In genomic region chr5:130221760-130222145, GRCm38 (mm10) we compare ENCODE assay signal across 8 mouse cellular contexts. TPM values are rescaled to one million over a fixed set of nuclear protein-coding genes. Genes with fewer than 3 reads are reported as not detected.
DNase-seq lines count a peak whose midpoint lies in the region; ATAC-seq and TF ChIP-seq lines count a peak whose summit lies in the region.

No protein-coding gene starts in this region.

- peaks cover 6% of the 10 kb centered on the region; the same call in 1 of the 2 replicates for H3K9me3 ChIP-seq in heart, embryonic 12.5 days (replicated peaks)
- H3K9me3 ChIP-seq in ES-Bruce4 (replicated peaks; ENCODE audit: control insufficient read depth, insufficient read depth, low read length, poor library complexity, severe bottlenecking) = no peaks in the 10 kb centered on the region
- no peaks in the 10 kb centered on the region for H3K9me3 ChIP-seq in forebrain, embryonic 12.5 days
- H3K9me3 ChIP-seq in liver, embryonic 13.5 days (replicated peaks) = peaks cover 3% of the 10 kb centered on the region; the same call in 1 of the 2 replicates
- no peaks in the 10 kb centered on the region for H3K9me3 ChIP-seq in stomach, postnatal 0 days (ENCODE audit: control insufficient read depth, low read length)

- TF ChIP-seq CTCF in ES-Bruce4 (IDR thresholded peaks at IDR 0.05; ENCODE audit: low read depth, low read length) = no peak
- TF ChIP-seq CTCF in stomach, postnatal 0 days (IDR thresholded peaks at IDR 0.05; ENCODE audit: low read depth) = no peak

- intact Hi-C loops in heart, postnatal 14 days (cut with DNase I) = loop anchor here (5.0 kb wide), 2 partner anchors 49 to 194 kb away; partner anchors contain the start of genes Asl, Crcp and Rabgef1

- WGBS in heart, embryonic 12.5 days = 1% methylated on average over 10 of the region's 10 CpGs
- WGBS in forebrain, embryonic 12.5 days = under 1% methylated on average over 10 of the region's 10 CpGs
- WGBS in liver, embryonic 13.5 days (ENCODE audit: insufficient replicate concordance) = 3% methylated on average over 10 of the region's 10 CpGs
- whole genome bisulfite sequencing in stomach, postnatal 0 days = under 1% methylated on average over 10 of the region's 10 CpGs

- peak overlapping the region; percentile 98 for H3K9ac ChIP-seq in heart, embryonic 12.5 days
- H3K9ac ChIP-seq in ES-Bruce4 (ENCODE audit: low read depth, poor library complexity, severe bottlenecking) = peak overlapping the region; percentile 97
- H3K9ac ChIP-seq in forebrain, embryonic 12.5 days = peak overlapping the region; percentile 99
- peak overlapping the region; percentile 100 for H3K9ac ChIP-seq in liver, embryonic 13.5 days
- H3K9ac ChIP-seq in stomach, postnatal 0 days (ENCODE audit: low read length) = peak overlapping the region; percentile 97

- DNase-seq in heart, postnatal 14 days = no peak
- no peak for DNase-seq in liver, embryonic 13.5 days
- no peak for DNase-seq in stomach, postnatal 0 days (ENCODE audit: low spot score)
- DNase-seq in cerebellum, postnatal 10 days = no peak
- no peak for DNase-seq in retina, postnatal 1 day

- peaks cover 4% of the 10 kb centered on the region; the same call in 1 of the 2 replicates for H3K36me3 ChIP-seq in heart, embryonic 12.5 days
- H3K36me3 ChIP-seq in ES-Bruce4 (ENCODE audit: control insufficient read depth, insufficient read depth, low read length, poor library complexity, severe bottlenecking) = 0 out of 2 replicates have a peak, but pooled peaks cover 4% of the 10 kb centered on the region
- H3K36me3 ChIP-seq in forebrain, embryonic 12.5 days (replicated peaks) = 0 out of 2 replicates have a peak, but pooled peaks cover 3% of the 10 kb centered on the region
- H3K36me3 ChIP-seq in liver, embryonic 13.5 days = peaks cover 25% of the 10 kb centered on the region
- no peaks in the 10 kb centered on the region for H3K36me3 ChIP-seq in stomach, postnatal 0 days (ENCODE audit: control insufficient read depth, insufficient read depth, low read length)

- peaks cover 22% of the 10 kb centered on the region for H3K4me1 ChIP-seq in heart, embryonic 12.5 days (replicated peaks)
- H3K4me1 ChIP-seq in ES-Bruce4 (ENCODE audit: control insufficient read depth, insufficient read depth, low read length) = peaks cover 6% of the 10 kb centered on the region
- peaks cover 23% of the 10 kb centered on the region for H3K4me1 ChIP-seq in forebrain, embryonic 12.5 days
- H3K4me1 ChIP-seq in liver, embryonic 13.5 days (replicated peaks) = peaks cover 40% of the 10 kb centered on the region
- H3K4me1 ChIP-seq in stomach, postnatal 0 days (replicated peaks; ENCODE audit: control insufficient read depth, insufficient read depth) = peaks cover 4% of the 10 kb centered on the region; the same call in 1 of the 2 replicates

- ATAC-seq in heart, embryonic 12.5 days (ENCODE audit: insufficient number of reproducible peaks, low FRiP score) = peak; percentile 43
- ATAC-seq in forebrain, embryonic 12.5 days (ENCODE audit: low FRiP score) = peak; percentile 36
- peak; percentile 47 for ATAC-seq in liver, embryonic 13.5 days (ENCODE audit: low read depth)
- peak; percentile 40; the same call in 1 of the 2 replicates for ATAC-seq in stomach, postnatal 0 days (ENCODE audit: low FRiP score, low TSS enrichment)

- peak overlapping the region; percentile 96 for H3K4me3 ChIP-seq in heart, embryonic 12.5 days
- H3K4me3 ChIP-seq in ES-Bruce4 (ENCODE audit: low read depth, low read length) = peak overlapping the region; percentile 98
- peak overlapping the region; percentile 99 for H3K4me3 ChIP-seq in forebrain, embryonic 12.5 days (replicated peaks)
- H3K4me3 ChIP-seq in liver, embryonic 13.5 days (replicated peaks) = peak overlapping the region; percentile 100
- peak overlapping the region; percentile 100 for H3K4me3 ChIP-seq in stomach, postnatal 0 days (ENCODE audit: low read depth, low read length)

- no peak for TF ChIP-seq EP300 in ES-Bruce4 (IDR thresholded peaks at IDR 0.05; ENCODE audit: insufficient read depth, low read depth, low read length)
- no peak for TF ChIP-seq EP300 in stomach, postnatal 0 days (optimal IDR thresholded peaks at IDR 0.05)

- TF ChIP-seq POLR2A in ES-Bruce4 (IDR thresholded peaks at IDR 0.05; ENCODE audit: insufficient read depth, low read length) = no peak

- peak overlapping the region; percentile 78 for H3K4me2 ChIP-seq in heart, embryonic 12.5 days
- peak overlapping the region; percentile 61 for H3K4me2 ChIP-seq in forebrain, embryonic 12.5 days
- H3K4me2 ChIP-seq in liver, embryonic 13.5 days = peak overlapping the region; percentile 86
- peak overlapping the region; percentile 62 for H3K4me2 ChIP-seq in stomach, postnatal 0 days (replicated peaks; ENCODE audit: low read depth)

- no peaks in the 10 kb centered on the region for H3K27me3 ChIP-seq in heart, embryonic 12.5 days (replicated peaks)
- no peaks in the 10 kb centered on the region for H3K27me3 ChIP-seq in ES-Bruce4 (ENCODE audit: control insufficient read depth, insufficient read depth, low read length, poor library complexity, severe bottlenecking)
- H3K27me3 ChIP-seq in forebrain, embryonic 12.5 days = no peaks in the 10 kb centered on the region
- H3K27me3 ChIP-seq in liver, embryonic 13.5 days = no peaks in the 10 kb centered on the region
- no peaks in the 10 kb centered on the region for H3K27me3 ChIP-seq in stomach, postnatal 0 days (ENCODE audit: control insufficient read depth, insufficient read depth, low read length)

- peak overlapping the region; percentile 82; the same call in 1 of the 2 replicates for H3K27ac ChIP-seq in heart, embryonic 12.5 days (ENCODE audit: poor library complexity, severe bottlenecking)
- H3K27ac ChIP-seq in ES-Bruce4 (ENCODE audit: insufficient read depth, low read length) = peak overlapping the region; percentile 40; the same call in 1 of the 2 replicates
- H3K27ac ChIP-seq in forebrain, embryonic 12.5 days = peak overlapping the region; percentile 84; the same call in 1 of the 2 replicates
- peak overlapping the region; percentile 72 for H3K27ac ChIP-seq in liver, embryonic 13.5 days
- H3K27ac ChIP-seq in stomach, postnatal 0 days (replicated peaks) = peak overlapping the region; percentile 93

RNA-seq across cellular contexts. Expression of gene Tmem248, which starts 4.9 kb away (rescaled TPM):
- polyA plus RNA-seq in heart, embryonic 12.5 days (2016; fragmentation: Nextera tagmentation; extraction: Ambion mirVana) = 41.5 and 43.6 TPM in 2 replicates
- 10 to 100 TPM; 31.7 to 33.0 TPM for total RNA-seq in heart, postnatal 14 days (2021)
- polyA plus RNA-seq in ES-Bruce4 (2011; ENCODE audit: insufficient read depth, insufficient read length, low read depth, missing spikeins) = 60.2 and 63.9 TPM in 2 replicates
- 29.2 and 30.1 TPM in 2 replicates for polyA plus RNA-seq in forebrain, embryonic 12.5 days (2016; fragmentation: Nextera tagmentation; extraction: Ambion mirVana)
- 30.7 and 34.4 TPM in 2 replicates for polyA plus RNA-seq in liver, embryonic 13.5 days (2015; fragmentation: Nextera tagmentation; extraction: Ambion mirVana)
- polyA plus RNA-seq in stomach, postnatal 0 days (2015; fragmentation: Nextera tagmentation; extraction: Ambion mirVana) = 33.2 and 34.4 TPM in 2 replicates

RNA-seq across cellular contexts. Expression of gene Sbds, which starts 33.6 kb away (rescaled TPM):
- polyA plus RNA-seq in heart, embryonic 12.5 days (2016; fragmentation: Nextera tagmentation; extraction: Ambion mirVana) = 62.8 and 65.3 TPM in 2 replicates
- total RNA-seq in heart, postnatal 14 days (2021) = 10 to 100 TPM; 39.9 to 45.4 TPM
- polyA plus RNA-seq in ES-Bruce4 (2011; ENCODE audit: insufficient read depth, insufficient read length, low read depth, missing spikeins) = 66.8 and 68.5 TPM in 2 replicates
- 74.9 and 76.2 TPM in 2 replicates for polyA plus RNA-seq in forebrain, embryonic 12.5 days (2016; fragmentation: Nextera tagmentation; extraction: Ambion mirVana)
- 55.0 and 64.9 TPM in 2 replicates for polyA plus RNA-seq in liver, embryonic 13.5 days (2015; fragmentation: Nextera tagmentation; extraction: Ambion mirVana)
- polyA plus RNA-seq in stomach, postnatal 0 days (2015; fragmentation: Nextera tagmentation; extraction: Ambion mirVana) = 72.0 and 76.2 TPM in 2 replicates

RNA-seq across cellular contexts. Expression of gene Tyw1, which starts 33.7 kb away (rescaled TPM):
- 17.7 and 18.9 TPM in 2 replicates for polyA plus RNA-seq in heart, embryonic 12.5 days (2016; fragmentation: Nextera tagmentation; extraction: Ambion mirVana)
- total RNA-seq in heart, postnatal 14 days (2021) = 1 to 10 TPM; 8.3 to 9.3 TPM
- polyA plus RNA-seq in ES-Bruce4 (2011; ENCODE audit: insufficient read depth, insufficient read length, low read depth, missing spikeins) = 27.7 and 27.8 TPM in 2 replicates
- polyA plus RNA-seq in forebrain, embryonic 12.5 days (2016; fragmentation: Nextera tagmentation; extraction: Ambion mirVana) = 28.1 and 29.8 TPM in 2 replicates
- polyA plus RNA-seq in liver, embryonic 13.5 days (2015; fragmentation: Nextera tagmentation; extraction: Ambion mirVana) = 16.0 and 18.0 TPM in 2 replicates
- polyA plus RNA-seq in stomach, postnatal 0 days (2015; fragmentation: Nextera tagmentation; extraction: Ambion mirVana) = 12.6 and 13.8 TPM in 2 replicates

RNA-seq across cellular contexts. Expression of gene Rabgef1, which starts 50.2 kb away (rescaled TPM):
- polyA plus RNA-seq in heart, embryonic 12.5 days (2016; fragmentation: Nextera tagmentation; extraction: Ambion mirVana) = 25.0 and 27.7 TPM in 2 replicates
- 10 to 100 TPM; 17.8 to 20.8 TPM for total RNA-seq in heart, postnatal 14 days (2021)
- polyA plus RNA-seq in ES-Bruce4 (2011; ENCODE audit: insufficient read depth, insufficient read length, low read depth, missing spikeins) = 29.9 and 34.8 TPM in 2 replicates
- 30.7 and 31.5 TPM in 2 replicates for polyA plus RNA-seq in forebrain, embryonic 12.5 days (2016; fragmentation: Nextera tagmentation; extraction: Ambion mirVana)
- 26.0 and 30.7 TPM in 2 replicates for polyA plus RNA-seq in liver, embryonic 13.5 days (2015; fragmentation: Nextera tagmentation; extraction: Ambion mirVana)
- 33.0 and 33.6 TPM in 2 replicates for polyA plus RNA-seq in stomach, postnatal 0 days (2015; fragmentation: Nextera tagmentation; extraction: Ambion mirVana)

Comparison
In these comparisons a context has a peak if more than half of its experiments do, and no peak if none do; other contexts are left out.
1. H3K27ac ChIP-seq: peak in every context shown above with its lines; median percentile 93 in stomach, postnatal 0 days; 84 in forebrain, embryonic 12.5 days; 82 in heart, embryonic 12.5 days; 72 in liver, embryonic 13.5 days; 40 in ES-Bruce4.